Mouse (Mus musculus): ENCODE data around the gene Plekha3.
A peak's percentile ranks its signal among the peaks of the same experiment; 100 is the strongest.

The Plekha3 gene

GRCm38 (mm10) chr2:76676401-76677226 lies 1.5 kb downstream of the Plekha3 start:
- DNase-seq, result no peak

DNA sequence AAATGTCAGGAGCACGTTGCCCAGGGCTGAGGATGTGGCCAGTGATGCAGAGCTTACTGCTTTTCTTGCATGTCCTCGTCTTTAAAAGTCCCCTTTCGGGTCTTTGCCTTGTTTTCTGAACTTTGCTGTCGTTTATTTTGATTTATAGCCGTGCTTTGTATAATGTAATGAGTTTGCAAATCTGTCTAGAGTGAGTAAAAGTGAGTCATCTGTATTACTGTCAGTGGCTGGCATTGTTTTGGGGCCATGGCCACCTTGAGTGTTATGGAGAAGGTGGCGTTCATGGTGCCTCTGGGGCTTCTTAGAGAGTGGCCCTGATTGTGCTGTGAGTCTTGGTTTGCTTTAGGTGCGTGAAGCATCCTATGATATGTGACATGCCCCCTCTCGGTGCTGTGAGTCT lies 7.2 kb downstream of the Plekha3 start:
- no peak for DNase-seq

GRCm38 (mm10) chr2:76686986-76687385 lies 11.9 kb downstream of the Plekha3 start:
- no peak for DNase-seq

- no peak for DNase-seq
Measured at GRCm38 (mm10) chr2:76687608-76688007, 12.5 kb downstream of the Plekha3 start.

- no peak for DNase-seq
Measured at GRCm38 (mm10) chr2:76688162-76688561, 13.1 kb downstream of the Plekha3 start.

DNA sequence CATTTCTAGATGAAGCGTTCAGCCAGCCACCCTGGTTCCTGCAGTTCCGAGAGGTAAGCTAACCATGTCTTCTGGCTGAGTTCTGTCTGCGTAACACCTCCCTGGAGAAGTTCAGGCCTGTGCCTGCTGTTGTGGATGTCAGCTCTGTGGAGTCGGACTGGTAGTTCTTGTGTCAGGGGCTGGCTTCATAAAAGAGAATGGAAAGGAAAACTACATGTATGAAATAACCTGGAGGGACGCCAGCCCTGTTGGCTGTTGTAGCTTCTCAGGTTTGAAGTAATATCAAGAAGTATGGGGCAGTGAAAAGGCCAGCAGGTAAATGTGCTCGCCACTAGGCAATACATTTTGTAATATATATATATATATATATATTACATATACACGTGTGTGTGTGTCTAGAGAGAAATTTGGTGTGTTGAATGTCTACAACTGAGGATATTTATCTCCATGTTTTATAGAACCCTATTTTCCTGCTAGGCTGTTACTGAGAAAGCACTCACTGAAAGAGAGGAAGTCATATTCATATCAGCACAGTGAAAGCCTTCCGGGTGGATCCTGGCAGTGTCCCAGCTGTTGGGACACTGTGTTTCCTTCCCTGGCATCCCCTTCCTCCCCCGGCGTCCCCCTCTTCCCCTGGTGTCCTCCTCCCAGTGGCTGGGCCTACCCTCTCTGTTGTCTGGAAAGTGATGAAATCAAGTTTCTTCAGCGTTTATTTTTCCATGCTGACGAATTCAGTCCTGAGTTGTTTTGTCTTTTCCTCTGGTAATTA lies 15.5 kb downstream of the Plekha3 start:
- peak; percentile 82 for DNase-seq

GRCm38 (mm10) chr2:76693765-76694164 lies 18.7 kb downstream of the Plekha3 start:
- no peak for DNase-seq

DNA sequence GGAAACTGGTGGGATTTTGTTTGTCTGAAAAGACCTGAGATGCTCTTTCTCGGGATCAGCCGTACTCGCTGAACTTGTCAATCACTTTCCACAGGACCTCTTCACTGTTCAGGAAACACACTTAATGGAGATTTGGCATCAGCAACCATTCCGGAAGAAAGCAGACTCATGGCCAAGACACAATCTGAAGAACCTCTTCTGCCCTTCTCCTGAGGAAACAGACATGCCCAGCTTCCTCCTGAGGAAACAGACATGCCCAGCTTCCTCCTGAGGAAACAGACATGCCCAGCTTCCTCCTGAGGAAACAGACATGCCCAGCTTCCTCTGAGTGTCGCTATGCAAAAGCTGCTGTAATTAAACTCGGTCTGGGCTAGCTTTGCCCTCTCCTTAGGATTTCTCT lies 20.2 kb downstream of the Plekha3 start:
- DNase-seq, result peak; percentile 40

DNA sequence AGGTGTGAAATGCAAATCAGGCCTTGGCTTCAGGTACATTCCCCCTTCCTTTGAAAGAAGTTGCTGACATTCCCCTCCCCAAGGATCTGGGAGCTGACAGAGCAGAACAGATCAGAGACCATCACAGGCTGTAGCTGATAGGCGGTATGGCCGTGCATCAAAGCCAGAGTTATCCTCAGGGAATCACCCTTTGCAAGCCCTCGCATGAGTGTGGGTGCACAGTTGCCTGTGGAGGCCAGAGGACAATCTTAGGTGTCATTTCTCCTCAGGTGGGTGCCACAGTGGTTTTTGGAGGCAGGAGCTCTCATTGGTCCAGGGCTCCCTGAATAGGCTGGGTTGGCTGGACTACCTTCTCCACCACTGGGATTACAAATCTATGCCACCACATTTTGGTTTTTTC lies 27.1 kb downstream of the Plekha3 start:
- DNase-seq, result no peak

GRCm38 (mm10) chr2:76702751-76703150 lies 27.7 kb downstream of the Plekha3 start:
- DNase-seq, result no peak

DNA sequence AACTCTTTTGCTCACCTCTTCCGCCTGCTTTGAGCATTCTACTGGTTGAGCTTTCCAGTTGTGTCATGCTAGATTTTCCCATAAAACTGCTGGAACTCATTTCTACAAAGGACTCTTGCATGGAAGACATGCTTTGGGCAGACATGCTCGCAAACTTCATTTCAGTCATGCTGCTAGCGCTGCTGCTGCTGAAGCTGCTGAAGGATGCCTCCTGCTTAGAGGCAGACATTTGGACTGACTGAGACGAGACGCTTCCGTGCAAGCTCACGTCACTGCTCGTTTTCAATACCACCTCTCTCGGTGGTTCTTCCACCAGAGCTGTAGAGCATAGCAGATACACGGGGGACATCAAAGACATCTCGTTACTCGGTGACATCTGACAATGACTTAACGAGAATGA lies 30.6 kb downstream of the Plekha3 start:
- no peak for DNase-seq

GRCm38 (mm10) chr2:76708512-76708911 lies 33.4 kb downstream of the Plekha3 start:
- no peak for DNase-seq

DNA sequence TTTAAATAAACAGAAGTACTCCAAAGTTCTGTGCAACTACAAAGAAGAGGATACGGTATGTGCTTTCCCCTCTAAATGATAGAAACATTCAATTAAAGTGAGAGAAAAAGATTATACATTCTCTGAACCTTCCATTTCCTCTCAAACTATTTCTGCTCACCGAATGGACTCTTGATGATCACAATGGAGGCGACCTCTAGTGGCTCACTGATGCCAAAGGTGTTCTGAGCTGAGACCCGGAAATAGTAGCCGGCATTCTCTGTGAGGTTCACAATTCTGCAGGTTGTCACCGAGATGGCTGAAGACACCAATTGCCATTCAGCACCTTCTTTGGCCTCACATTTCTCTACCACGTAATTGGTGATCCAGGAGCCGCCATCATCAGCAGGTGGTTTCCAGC lies 39.9 kb downstream of the Plekha3 start:
- no peak for DNase-seq

DNA sequence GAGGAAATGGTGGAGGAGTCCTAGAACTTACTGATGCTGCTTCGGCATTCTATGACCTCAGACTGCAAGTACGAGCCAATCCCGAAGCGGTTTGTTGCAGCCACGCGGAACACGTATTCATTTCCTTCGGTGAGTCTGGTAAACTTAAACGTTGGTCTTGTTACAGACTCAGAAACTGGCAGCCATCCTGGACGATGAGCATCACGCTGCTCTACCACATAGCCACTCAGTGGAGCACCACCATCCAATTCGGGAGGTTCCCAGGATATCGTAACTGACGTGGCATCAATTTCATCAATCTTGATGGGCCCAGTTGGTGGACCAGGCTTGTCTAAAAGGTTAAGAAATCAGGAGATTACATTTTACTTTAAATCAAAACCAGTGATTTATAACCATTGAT lies 44.6 kb downstream of the Plekha3 start:
- DNase-seq, result no peak
